Mouse (Mus musculus): ENCODE results near the gene Zfand5. TPM values are rescaled to one million over a fixed set of nuclear protein-coding genes. Genes with fewer than 3 reads are reported as not detected.
A peak's percentile ranks its signal among the peaks of the same experiment; 100 is the strongest.
"Not testable (repeated sequence)": the region's sequence is repeated elsewhere in the genome, so short reads cannot be mapped to it uniquely, and the experiment has no call there.

Gene Zfand5
- polyA plus RNA-seq, 1 experiment from 2014 or later = 134 TPM

GRCm38 (mm10) chr19:21310364-21310763, 38.3 kb downstream of the Zfand5 start:
- H3K9ac ChIP-seq (replicated peaks; ENCODE audit: low read depth, low read length); H3K36me3 ChIP-seq (ENCODE audit: control insufficient read depth, insufficient read depth); H3K4me1 ChIP-seq (replicated peaks; ENCODE audit: control insufficient read depth, insufficient read depth, low read length); H3K4me2 ChIP-seq (ENCODE audit: low read length); H3K27ac ChIP-seq (ENCODE audit: low read length); H3K9me3 ChIP-seq (ENCODE audit: control insufficient read depth, low read length); H3K4me3 ChIP-seq (replicated peaks; ENCODE audit: low read length); ATAC-seq; H3K27me3 ChIP-seq (replicated peaks; ENCODE audit: control insufficient read depth, insufficient read depth, low read length): not testable (repeated sequence)
- WGBS = 95% methylated on average over 5 of the region's 5 CpGs

GRCm38 (mm10) chr19:21315701-21316100, 43.6 kb downstream of the Zfand5 start:
- Histone ChIP-seq H3K27ac (ENCODE audit: low read length) (no peak overlapping the region), H3K4me3 (replicated peaks; ENCODE audit: low read length) (no peak overlapping the region), H3K9me3 (ENCODE audit: control insufficient read depth, low read length) (no peaks in the 10 kb centered on the region), H3K27me3 (replicated peaks; ENCODE audit: control insufficient read depth, insufficient read depth, low read length) (no peaks in the 10 kb centered on the region), H3K4me1 (replicated peaks; ENCODE audit: control insufficient read depth, insufficient read depth, low read length) (no peaks in the 10 kb centered on the region), H3K4me2 (ENCODE audit: low read length) (no peak overlapping the region), H3K9ac (replicated peaks; ENCODE audit: low read depth, low read length) (no peak overlapping the region), H3K36me3 (ENCODE audit: control insufficient read depth, insufficient read depth) (no peaks in the 10 kb centered on the region)
- no peak for ATAC-seq
- WGBS = 87% methylated on average over 3 of the region's 3 CpGs

DNA sequence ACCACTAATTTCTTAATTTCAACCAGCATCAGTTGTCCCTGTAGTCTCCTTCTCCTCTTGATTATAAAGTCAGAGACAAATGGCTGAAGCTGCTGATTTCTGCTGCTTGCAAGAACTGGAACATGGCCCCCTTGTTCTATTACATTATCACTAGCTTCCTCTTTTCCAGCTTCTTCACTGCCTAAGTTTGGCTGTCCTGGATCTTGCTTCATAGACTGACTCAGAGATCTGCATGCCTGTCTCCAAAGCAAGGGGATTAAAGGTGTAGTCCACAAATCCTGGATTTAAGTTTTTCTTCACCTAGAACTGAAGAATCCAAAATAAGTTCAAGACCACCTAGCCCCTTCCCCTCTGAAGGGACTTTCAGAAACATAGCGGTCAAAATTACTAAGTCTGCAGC, 47.5 kb downstream of the Zfand5 start:
- 100% methylated on average over 1 of the region's 1 CpGs for WGBS
- Histone ChIP-seq H3K9me3 (ENCODE audit: control insufficient read depth, low read length) (no peaks in the 10 kb centered on the region), H3K4me1 (replicated peaks; ENCODE audit: control insufficient read depth, insufficient read depth, low read length) (no peaks in the 10 kb centered on the region), H3K27me3 (replicated peaks; ENCODE audit: control insufficient read depth, insufficient read depth, low read length) (no peaks in the 10 kb centered on the region), H3K27ac (ENCODE audit: low read length) (no peak overlapping the region), H3K9ac (replicated peaks; ENCODE audit: low read depth, low read length) (no peak overlapping the region), H3K36me3 (ENCODE audit: control insufficient read depth, insufficient read depth) (no peaks in the 10 kb centered on the region), H3K4me3 (replicated peaks; ENCODE audit: low read length) (no peak overlapping the region), H3K4me2 (ENCODE audit: low read length) (no peak overlapping the region)
- no peak for ATAC-seq

DNA sequence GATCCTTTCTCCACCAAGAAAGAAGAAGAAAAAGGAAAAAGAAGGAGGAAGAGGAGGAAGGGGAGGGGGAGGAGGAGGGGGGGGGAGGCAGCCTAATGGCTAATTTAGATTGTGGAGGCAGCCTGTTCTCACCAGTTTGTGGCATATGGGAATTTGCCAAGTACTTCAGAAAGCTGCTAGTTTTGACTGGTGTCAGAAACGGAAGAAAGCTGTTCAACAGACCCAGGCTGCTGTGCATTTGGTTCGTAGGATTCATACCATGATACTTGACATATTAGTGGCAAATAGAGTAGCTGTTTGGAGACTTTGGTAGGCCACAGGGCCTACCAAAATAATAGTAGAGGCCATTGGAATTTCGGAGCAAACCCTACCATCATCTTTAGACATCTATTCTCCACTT, 53.3 kb downstream of the Zfand5 start:
- H3K4me3 ChIP-seq (replicated peaks; ENCODE audit: low read length) = no peak overlapping the region
- H3K27me3 ChIP-seq (replicated peaks; ENCODE audit: control insufficient read depth, insufficient read depth, low read length) = no peaks in the 10 kb centered on the region
- no peak overlapping the region for H3K4me2 ChIP-seq (ENCODE audit: low read length)
- no peaks in the 10 kb centered on the region; the same call in 1 of the 2 replicates for H3K4me1 ChIP-seq (replicated peaks; ENCODE audit: control insufficient read depth, insufficient read depth, low read length)
- no peak overlapping the region for H3K27ac ChIP-seq (ENCODE audit: low read length)
- 66% methylated on average over 3 of the region's 3 CpGs for WGBS
- H3K9ac ChIP-seq (replicated peaks; ENCODE audit: low read depth, low read length) = no peak overlapping the region
- no peak for ATAC-seq
- H3K36me3 ChIP-seq (ENCODE audit: control insufficient read depth, insufficient read depth) = no peaks in the 10 kb centered on the region
- no peaks in the 10 kb centered on the region for H3K9me3 ChIP-seq (ENCODE audit: control insufficient read depth, low read length)

GRCm38 (mm10) chr19:21328951-21329350, 56.9 kb downstream of the Zfand5 start:
- Histone ChIP-seq H3K4me2 (ENCODE audit: low read length) (no peak overlapping the region), H3K27me3 (replicated peaks; ENCODE audit: control insufficient read depth, insufficient read depth, low read length) (no peaks in the 10 kb centered on the region), H3K9me3 (ENCODE audit: control insufficient read depth, low read length) (no peaks in the 10 kb centered on the region), H3K36me3 (ENCODE audit: control insufficient read depth, insufficient read depth) (no peaks in the 10 kb centered on the region), H3K27ac (ENCODE audit: low read length) (no peak overlapping the region), H3K9ac (replicated peaks; ENCODE audit: low read depth, low read length) (no peak overlapping the region), H3K4me3 (replicated peaks; ENCODE audit: low read length) (no peak overlapping the region), H3K4me1 (replicated peaks; ENCODE audit: control insufficient read depth, insufficient read depth, low read length) (no peaks in the 10 kb centered on the region; the same call in 1 of the 2 replicates)
- 74% methylated on average over 9 of the region's 9 CpGs for WGBS
- peak; percentile 28; the same call in 1 of the 2 replicates for ATAC-seq

DNA sequence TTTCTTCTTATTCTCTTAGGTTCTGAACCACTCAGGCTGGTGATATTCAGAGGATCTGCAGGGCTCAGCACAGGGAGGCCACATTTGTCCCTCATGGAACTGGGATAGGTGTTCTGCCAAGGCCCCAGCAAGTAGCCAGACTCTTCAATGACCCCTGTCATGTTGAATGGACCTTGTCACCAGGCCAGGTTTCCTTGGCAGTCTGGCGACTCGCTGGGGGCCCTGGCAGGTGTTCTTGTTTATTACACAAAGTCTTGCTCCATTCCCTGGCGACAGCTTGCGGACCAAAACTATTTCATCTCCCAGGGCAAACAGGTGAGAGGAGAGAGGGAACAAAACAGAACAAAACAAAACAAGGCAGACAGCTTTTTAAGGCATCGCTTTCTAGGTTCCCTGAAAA, 57.7 kb downstream of the Zfand5 start:
- Histone ChIP-seq H3K36me3 (ENCODE audit: control insufficient read depth, insufficient read depth) (no peaks in the 10 kb centered on the region), H3K9me3 (ENCODE audit: control insufficient read depth, low read length) (no peaks in the 10 kb centered on the region), H3K4me2 (ENCODE audit: low read length) (no peak overlapping the region), H3K4me1 (replicated peaks; ENCODE audit: control insufficient read depth, insufficient read depth, low read length) (no peaks in the 10 kb centered on the region; the same call in 1 of the 2 replicates), H3K27ac (ENCODE audit: low read length) (no peak overlapping the region), H3K9ac (replicated peaks; ENCODE audit: low read depth, low read length) (no peak overlapping the region), H3K4me3 (replicated peaks; ENCODE audit: low read length) (no peak overlapping the region), H3K27me3 (replicated peaks; ENCODE audit: control insufficient read depth, insufficient read depth, low read length) (no peaks in the 10 kb centered on the region)
- 37% methylated on average over 5 of the region's 5 CpGs for WGBS
- ATAC-seq = peak; percentile 65

DNA sequence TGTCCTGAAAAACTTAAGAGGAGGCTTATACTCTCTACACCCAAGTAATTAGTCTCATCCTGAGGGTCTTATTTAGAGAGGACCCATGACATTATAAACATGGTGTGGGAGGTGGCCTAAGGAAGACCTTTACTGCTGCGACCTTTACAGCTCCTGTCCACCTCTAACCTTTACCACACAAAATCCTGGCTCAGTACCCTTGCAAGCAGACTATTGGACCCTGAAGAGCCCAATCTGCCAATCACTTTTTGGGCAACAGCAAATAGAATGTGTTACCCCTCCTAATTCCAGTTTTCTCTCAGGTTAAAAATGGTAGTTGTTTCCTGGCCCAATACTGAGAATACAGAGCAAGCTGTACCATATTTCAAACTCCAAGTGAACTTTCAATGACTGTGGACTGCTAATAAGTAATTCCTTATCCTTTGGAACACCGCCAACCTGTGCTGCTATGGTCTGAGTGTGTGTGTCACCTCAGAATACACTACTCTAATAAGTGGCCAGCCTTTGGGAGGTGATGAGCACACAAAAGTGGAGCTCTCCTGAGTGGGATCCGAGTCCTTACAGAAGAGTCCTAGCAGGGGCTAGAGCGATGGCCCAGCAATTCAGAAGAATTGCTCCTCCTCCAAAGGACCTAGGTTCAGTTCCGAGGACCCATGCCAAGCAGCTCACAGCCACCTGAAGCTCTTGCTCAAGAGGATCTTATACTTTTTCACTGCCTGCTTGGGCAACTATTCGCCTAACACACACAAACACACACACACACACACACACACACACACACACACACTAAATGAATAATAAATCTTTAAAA, 58.4 kb downstream of the Zfand5 start:
- no peaks in the 10 kb centered on the region; the same call in 1 of the 2 replicates for H3K4me1 ChIP-seq (replicated peaks; ENCODE audit: control insufficient read depth, insufficient read depth, low read length)
- WGBS = 86% methylated on average over 6 of the region's 6 CpGs
- no peaks in the 10 kb centered on the region for H3K36me3 ChIP-seq (ENCODE audit: control insufficient read depth, insufficient read depth)
- H3K9me3 ChIP-seq (ENCODE audit: control insufficient read depth, low read length) = no peaks in the 10 kb centered on the region
- no peak overlapping the region for H3K4me3 ChIP-seq (replicated peaks; ENCODE audit: low read length)
- no peak overlapping the region for H3K27ac ChIP-seq (ENCODE audit: low read length)
- no peak overlapping the region for H3K4me2 ChIP-seq (ENCODE audit: low read length)
- no peak overlapping the region for H3K9ac ChIP-seq (replicated peaks; ENCODE audit: low read depth, low read length)
- no peak for ATAC-seq
- no peaks in the 10 kb centered on the region for H3K27me3 ChIP-seq (replicated peaks; ENCODE audit: control insufficient read depth, insufficient read depth, low read length)

GRCm38 (mm10) chr19:21331621-21332155, 59.6 kb downstream of the Zfand5 start:
- Histone ChIP-seq H3K27ac (ENCODE audit: low read length) (no peak overlapping the region), H3K36me3 (ENCODE audit: control insufficient read depth, insufficient read depth) (no peaks in the 10 kb centered on the region), H3K9ac (replicated peaks; ENCODE audit: low read depth, low read length) (no peak overlapping the region), H3K4me1 (replicated peaks; ENCODE audit: control insufficient read depth, insufficient read depth, low read length) (no peaks in the 10 kb centered on the region), H3K4me3 (replicated peaks; ENCODE audit: low read length) (no peak overlapping the region), H3K9me3 (ENCODE audit: control insufficient read depth, low read length) (no peaks in the 10 kb centered on the region), H3K4me2 (ENCODE audit: low read length) (no peak overlapping the region), H3K27me3 (replicated peaks; ENCODE audit: control insufficient read depth, insufficient read depth, low read length) (no peaks in the 10 kb centered on the region)
- 90% methylated on average over 11 of the region's 11 CpGs for WGBS
- ATAC-seq = no peak

All from forebrain, embryonic 16.5 days (tissue).